Mouse (Mus musculus) stomach, embryonic 15.5 days (tissue): Measurements from ENCODE around the gene Ubn1. TPM values are rescaled to one million over a fixed set of nuclear protein-coding genes. Genes with fewer than 3 reads are reported as not detected.

Source experiments
- ATAC-seq: fragments of 200-750 bp; cut with Nextera tagmentation; 2 replicates; pipeline ENCODE4 v1.8.0; 2017; ENCODE audit warnings: low read depth, moderate number of reproducible peaks, moderate TSS enrichment; ENCODE audit not compliant: insufficient read depth, low FRiP score
- H3K27ac ChIP-seq: fragments of 300-500 bp; sonication (generic); 2 replicates; pipeline ENCODE4 v1.5.1; 2015; ENCODE audit warnings: mild to moderate bottlenecking, inconsistent platforms
- H3K27me3 ChIP-seq: fragments of 300-500 bp; sonication (generic); replicated peaks from 2 replicates; pipeline ENCODE4 v1.6.1; 2015; ENCODE audit warnings: inconsistent platforms
- H3K36me3 ChIP-seq: fragments of 300-500 bp; sonication (generic); 2 replicates; pipeline ENCODE4 v1.6.1; 2015; ENCODE audit warnings: inconsistent platforms
- H3K4me1 ChIP-seq: fragments of 300-500 bp; sonication (generic); 2 replicates; pipeline ENCODE4 v1.6.1; 2015; ENCODE audit warnings: inconsistent platforms
- H3K4me2 ChIP-seq: fragments of 300-500 bp; sonication (generic); 2 replicates; pipeline ENCODE4 v1.6.1; 2015; ENCODE audit warnings: mild to moderate bottlenecking, inconsistent platforms
- H3K4me3 ChIP-seq: fragments of 300-500 bp; sonication (generic); replicated peaks from 2 replicates; pipeline ENCODE4 v1.5.1; 2015; ENCODE audit warnings: inconsistent platforms
- H3K9ac ChIP-seq: fragments of 300-500 bp; sonication (generic); 2 replicates; pipeline ENCODE4 v1.6.1; 2015; ENCODE audit warnings: inconsistent platforms
- H3K9me3 ChIP-seq: fragments of 300-500 bp; sonication (generic); 2 replicates; pipeline ENCODE4 v1.6.1; 2016; ENCODE audit warnings: inconsistent platforms
- WGBS: fragments of 180-500 bp; shearing (Covaris S2); methylation state at CpG from one replicate; pipeline ENCODE4 v1.1.7; 2015; 5-methylcytosine and 5-hydroxymethylcytosine counted together
- polyA plus RNA-seq: library from polyadenylated mRNA; unstranded; fragments of >200 nt; fragmentation: Nextera tagmentation; extraction: Ambion mirVana; gene quantifications from 2 replicates; pipeline ENCODE4 v1.2.1, GENCODE M21; 2015

Gene Ubn1
- polyA plus RNA-seq, 1 experiment from 2014 or later: 16.8 TPM

GRCm38 (mm10) chr16:5130766-5131165 is 80.9 kb downstream of the Ubn1 start:
- 21% methylated on average over 4 of the region's 4 CpGs for WGBS
- H3K27ac ChIP-seq: no peak overlapping the region
- H3K4me2 ChIP-seq: peak overlapping the region; percentile 63

DNA sequence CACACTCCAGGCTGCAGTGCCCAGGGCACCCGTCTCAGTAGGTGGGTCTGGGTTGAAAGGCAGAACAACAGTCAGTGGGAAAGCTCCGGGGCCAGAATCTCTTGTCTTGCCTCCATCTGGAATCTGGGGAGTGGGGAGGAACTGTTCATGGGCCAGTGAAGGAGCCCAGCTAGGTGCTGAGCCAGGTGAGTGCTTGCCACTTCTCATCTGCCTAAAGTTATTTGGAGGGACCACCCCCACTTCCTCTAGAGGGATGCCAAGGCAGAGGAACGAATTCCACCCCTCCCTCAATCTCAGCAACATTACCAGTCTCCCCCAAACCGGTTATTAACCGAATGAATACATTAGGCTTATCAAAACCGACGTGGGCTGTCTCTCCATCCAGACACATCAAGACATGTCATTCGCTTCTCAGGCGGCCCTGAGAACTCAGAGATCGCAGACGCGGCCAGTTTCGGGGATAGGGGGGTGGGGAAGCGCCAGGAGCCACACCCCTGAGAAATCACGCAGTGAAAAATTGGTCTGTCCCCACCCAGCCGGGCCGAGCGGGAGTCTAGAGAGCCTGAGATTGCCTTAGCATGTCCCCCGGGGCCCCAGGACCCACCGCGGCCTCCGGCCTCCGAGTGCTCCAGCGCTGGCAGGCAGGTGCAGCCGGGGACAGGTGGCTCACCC is 81.5 kb downstream of the Ubn1 start:
- Histone ChIP-seq H3K9me3 (no peaks in the 10 kb centered on the region), H3K4me1 (peaks cover 33% of the 10 kb centered on the region), H3K9ac (0 out of 2 replicates have a peak overlapping the region, but pooled peaks have one; percentile 16), H3K36me3 (no peaks in the 10 kb centered on the region), H3K4me2 (peak overlapping the region; percentile 63), H3K27me3 (peaks cover 35% of the 10 kb centered on the region), H3K4me3 (peak overlapping the region; percentile 50), H3K27ac (peak overlapping the region; percentile 51; the same call in 1 of the 2 replicates)
- WGBS: 4% methylated on average over 25 of the region's 25 CpGs
- ATAC-seq: no peak

More at GRCm38 (mm10) chr16:5130766-5131165, 80.9 kb downstream of the Ubn1 start:
- no peak for ATAC-seq
- Histone ChIP-seq H3K36me3 (no peaks in the 10 kb centered on the region), H3K4me3 (peak overlapping the region; percentile 50), H3K9me3 (no peaks in the 10 kb centered on the region), H3K27me3 (peaks cover 35% of the 10 kb centered on the region), H3K9ac (0 out of 2 replicates have a peak overlapping the region, but pooled peaks have one; percentile 5), H3K4me1 (peaks cover 27% of the 10 kb centered on the region)

GRCm38 (mm10) chr16:5132401-5132801 is 82.5 kb downstream of the Ubn1 start, which contains the start of gene Ppl:
Gene Ppl, minus strand, starts transcription at chr16:5132421.
- peak within 1 kb of the TSS; percentile 16; the same call in 1 of the 2 replicates for H3K9ac ChIP-seq
- H3K36me3 ChIP-seq: no peaks in the 10 kb centered on the region
- under 1% methylated on average over 33 of the region's 39 CpGs for WGBS
- peak within 1 kb of the TSS; percentile 50 for H3K4me3 ChIP-seq
- no peaks in the 10 kb centered on the region for H3K9me3 ChIP-seq
- H3K27me3 ChIP-seq: peaks cover 35% of the 10 kb centered on the region
- ATAC-seq: peak; percentile 81
- H3K4me1 ChIP-seq: peaks cover 29% of the 10 kb centered on the region
- H3K4me2 ChIP-seq: peak within 1 kb of the TSS; percentile 63
- H3K27ac ChIP-seq: peak within 1 kb of the TSS; percentile 51; the same call in 1 of the 2 replicates

DNA sequence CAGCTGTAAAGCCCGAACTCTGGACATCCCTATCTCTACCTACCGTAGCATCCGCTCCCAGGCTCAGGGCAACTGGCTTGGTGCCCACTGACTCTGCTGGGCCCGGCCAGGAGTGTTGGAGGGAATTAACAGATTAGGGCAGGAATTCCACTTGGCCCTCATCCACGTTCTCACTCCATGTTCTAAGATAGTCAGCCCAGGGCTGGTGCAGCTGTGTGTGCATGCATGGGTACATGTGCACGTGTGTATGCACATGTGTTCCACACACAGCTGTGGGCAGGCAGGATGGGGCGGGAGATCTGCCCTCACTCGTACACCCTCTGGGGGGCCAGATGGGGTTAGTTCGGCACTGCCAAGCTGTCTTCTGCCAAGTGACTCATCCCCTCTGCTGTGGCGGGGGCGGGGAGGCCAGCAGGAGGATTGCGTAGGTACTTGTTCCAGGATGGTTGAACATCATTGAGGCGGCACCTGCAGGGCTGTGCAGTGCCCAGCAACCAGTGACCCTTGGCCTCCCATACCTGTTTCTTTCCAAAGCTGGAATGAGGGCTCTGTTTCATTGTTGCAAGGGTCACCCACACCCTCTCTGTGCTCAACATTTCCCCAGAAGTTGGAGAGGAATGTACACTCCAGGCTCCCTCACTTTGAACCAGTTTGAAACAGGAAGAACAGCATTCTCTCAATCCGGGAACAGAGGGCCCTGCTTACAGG is 84.9 kb downstream of the Ubn1 start:
- H3K36me3 ChIP-seq: no peaks in the 10 kb centered on the region
- no peak for ATAC-seq
- H3K9ac ChIP-seq: no peak overlapping the region
- no peaks in the 10 kb centered on the region for H3K9me3 ChIP-seq
- peaks cover 31% of the 10 kb centered on the region for H3K27me3 ChIP-seq
- WGBS: 63% methylated on average over 14 of the region's 14 CpGs
- peak overlapping the region; percentile 89 for H3K27ac ChIP-seq
- no peak overlapping the region for H3K4me2 ChIP-seq
- H3K4me1 ChIP-seq: peaks cover 32% of the 10 kb centered on the region
- no peak overlapping the region for H3K4me3 ChIP-seq

DNA sequence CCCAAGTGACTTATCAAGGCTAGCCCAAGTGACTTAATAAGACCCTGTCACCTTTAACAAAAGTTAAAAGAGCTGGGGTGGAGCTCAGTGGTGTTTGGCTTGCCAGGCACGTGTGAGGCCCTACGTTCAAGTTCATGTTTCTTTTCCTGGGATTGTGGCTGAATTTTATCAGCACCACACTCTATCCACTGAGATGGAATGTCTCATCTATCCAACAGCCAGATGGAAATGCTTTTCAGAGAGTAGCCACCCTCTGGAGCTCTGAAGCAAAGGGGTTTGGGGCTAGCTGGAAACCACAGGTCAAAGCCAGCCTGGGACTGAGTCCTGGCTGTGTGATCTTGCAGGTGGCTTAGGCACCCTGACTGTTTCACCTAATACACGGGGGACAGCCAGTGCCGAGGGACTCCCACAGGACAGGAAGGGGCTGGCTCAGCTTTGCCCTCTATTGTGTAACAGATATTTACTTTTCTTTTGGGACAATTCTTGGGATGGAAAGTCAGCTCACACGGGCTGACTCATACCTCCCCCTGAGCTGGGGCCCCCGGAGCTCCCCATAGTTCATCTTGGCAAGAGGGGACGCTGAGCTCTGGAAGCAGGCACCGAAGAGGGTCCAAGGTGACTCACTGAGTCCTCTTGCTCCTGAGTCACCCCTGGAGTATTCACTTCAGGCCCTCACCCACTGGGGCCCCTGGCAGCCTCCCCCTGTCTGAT is 85.8 kb downstream of the Ubn1 start:
- 58% methylated on average over 8 of the region's 8 CpGs for WGBS
- peak; percentile 5; the same call in 1 of the 2 replicates for ATAC-seq
- Histone ChIP-seq H3K9ac (no peak overlapping the region), H3K27me3 (peaks cover 28% of the 10 kb centered on the region), H3K9me3 (no peaks in the 10 kb centered on the region), H3K27ac (peak overlapping the region; percentile 89), H3K4me2 (no peak overlapping the region), H3K4me1 (peaks cover 34% of the 10 kb centered on the region), H3K36me3 (no peaks in the 10 kb centered on the region), H3K4me3 (no peak overlapping the region)

Other genes with a start within 250 kb of the Ubn1 start
- gene 4930562C15Rik, start 214.6 kb upstream of the Ubn1 start, polyA plus RNA-seq: 0.44 and 0.64 TPM in 2 replicates
- 34.9 and 37.7 TPM in 2 replicates for gene Ubald1, start 169.7 kb upstream of the Ubn1 start, polyA plus RNA-seq
- 75.7 and 78.5 TPM in 2 replicates for gene Mgrn1, start 163.8 kb upstream of the Ubn1 start, polyA plus RNA-seq
- 140 and 143 TPM in 2 replicates for gene Nudt16l1, start 111.3 kb upstream of the Ubn1 start, polyA plus RNA-seq
- gene Anks3, start 85.9 kb upstream of the Ubn1 start, polyA plus RNA-seq: 48.7 and 53.0 TPM in 2 replicates
- gene Sept12, start 52.2 kb upstream of the Ubn1 start, polyA plus RNA-seq: not detected in 2 replicates
- gene Smim22, start 42.8 kb upstream of the Ubn1 start, polyA plus RNA-seq: 59.7 and 65.9 TPM in 2 replicates
- gene Rogdi, start 36.5 kb upstream of the Ubn1 start, polyA plus RNA-seq: 54.9 and 57.0 TPM in 2 replicates
- 118 and 138 TPM in 2 replicates for gene Glyr1, start 194 bp upstream of the Ubn1 start, polyA plus RNA-seq
- 15.5 and 28.2 TPM in 2 replicates for gene Ppl, start 82.4 kb downstream of the Ubn1 start, polyA plus RNA-seq
- gene Sec14l5, start 97.1 kb downstream of the Ubn1 start, polyA plus RNA-seq: 0.05 and 0.14 TPM in 2 replicates
- gene Nagpa, start 154.0 kb downstream of the Ubn1 start, polyA plus RNA-seq: 21.1 and 22.1 TPM in 2 replicates
- 3.9 and 5.3 TPM in 2 replicates for gene AU021092, start 172.2 kb downstream of the Ubn1 start, polyA plus RNA-seq
- 32.3 and 34.5 TPM in 2 replicates for gene Alg1, start 183.6 kb downstream of the Ubn1 start, polyA plus RNA-seq
- 31.5 and 33.7 TPM in 2 replicates for gene Eef2kmt, start 205.9 kb downstream of the Ubn1 start, polyA plus RNA-seq